Mouse (Mus musculus) midbrain, embryonic 10.5 days (tissue): Measurements from ENCODE around the gene Traf4. TPM values are rescaled to one million over a fixed set of nuclear protein-coding genes. Genes with fewer than 3 reads are reported as not detected.

Source experiments
- DNase-seq: peaks from one replicate; pipeline ENCODE4 v3.0.0-alpha.2; 2017; ENCODE audit warnings: low spot score
- H3K27ac ChIP-seq: fragments of 300-500 bp; sonication (generic); replicated peaks from 2 replicates; pipeline ENCODE4 v1.5.1; 2016; ENCODE audit warnings: mild to moderate bottlenecking
- H3K27me3 ChIP-seq: fragments of 300-500 bp; sonication (generic); 2 replicates; pipeline ENCODE4 v1.6.1; 2016; ENCODE audit warnings: low read depth, mild to moderate bottlenecking; ENCODE audit not compliant: poor library complexity, severe bottlenecking
- H3K36me3 ChIP-seq: fragments of 300-500 bp; sonication (generic); 2 replicates; pipeline ENCODE4 v1.6.1; 2016; ENCODE audit warnings: mild to moderate bottlenecking, moderate library complexity
- H3K4me1 ChIP-seq: fragments of 300-500 bp; sonication (generic); 2 replicates; pipeline ENCODE4 v1.6.1; 2016
- H3K4me3 ChIP-seq: fragments of 300-500 bp; sonication (generic); 2 replicates; pipeline ENCODE4 v1.5.1; 2016; ENCODE audit warnings: mild to moderate bottlenecking, moderate library complexity
- H3K9me3 ChIP-seq: fragments of 300-500 bp; sonication (generic); replicated peaks from 2 replicates; pipeline ENCODE4 v1.6.1; 2016; ENCODE audit warnings: mild to moderate bottlenecking
- WGBS: fragments of 180-500 bp; shearing (Covaris S2); methylation state at CpG from one replicate; pipeline ENCODE4 v1.1.7; 2016; 5-methylcytosine and 5-hydroxymethylcytosine counted together
- polyA plus RNA-seq: library from polyadenylated mRNA; unstranded; fragments of >200 nt; fragmentation: Nextera tagmentation; extraction: Ambion mirVana; gene quantifications from 2 replicates; pipeline ENCODE4 v1.2.1, GENCODE M21; 2016

The Traf4 gene
- polyA plus RNA-seq, 1 experiment from 2014 or later: 96.3 TPM

DNA sequence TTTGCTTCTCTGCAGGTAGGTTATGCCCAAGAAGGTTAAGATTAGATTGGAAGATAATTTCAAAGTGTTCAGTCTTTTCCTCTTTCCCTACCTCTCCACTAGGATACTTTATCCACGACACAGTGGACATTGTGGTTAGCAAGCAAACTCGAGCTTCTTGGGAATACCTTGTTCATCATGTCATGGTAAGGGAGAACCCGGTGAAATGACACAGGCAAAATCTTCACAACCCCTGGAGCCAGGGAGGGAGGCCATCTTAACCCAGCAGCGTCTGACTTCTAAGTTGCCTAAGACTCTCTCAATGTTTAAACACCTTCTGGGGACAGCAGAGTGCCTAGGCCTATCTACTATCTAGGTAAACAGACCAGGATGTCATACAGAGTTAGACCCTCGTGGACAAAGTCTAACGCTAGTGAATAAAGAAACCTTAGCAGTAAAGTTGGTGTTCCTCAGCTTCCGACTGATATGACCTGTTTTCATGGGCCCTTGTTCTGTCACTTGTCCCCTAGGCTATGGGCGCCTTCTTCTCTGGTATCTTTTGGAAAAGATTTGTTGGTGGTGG lies 14.1 kb upstream of the Traf4 start:
- 34% methylated on average over 8 of the region's 8 CpGs for WGBS
- H3K27ac ChIP-seq: peak overlapping the region; percentile 92

DNA sequence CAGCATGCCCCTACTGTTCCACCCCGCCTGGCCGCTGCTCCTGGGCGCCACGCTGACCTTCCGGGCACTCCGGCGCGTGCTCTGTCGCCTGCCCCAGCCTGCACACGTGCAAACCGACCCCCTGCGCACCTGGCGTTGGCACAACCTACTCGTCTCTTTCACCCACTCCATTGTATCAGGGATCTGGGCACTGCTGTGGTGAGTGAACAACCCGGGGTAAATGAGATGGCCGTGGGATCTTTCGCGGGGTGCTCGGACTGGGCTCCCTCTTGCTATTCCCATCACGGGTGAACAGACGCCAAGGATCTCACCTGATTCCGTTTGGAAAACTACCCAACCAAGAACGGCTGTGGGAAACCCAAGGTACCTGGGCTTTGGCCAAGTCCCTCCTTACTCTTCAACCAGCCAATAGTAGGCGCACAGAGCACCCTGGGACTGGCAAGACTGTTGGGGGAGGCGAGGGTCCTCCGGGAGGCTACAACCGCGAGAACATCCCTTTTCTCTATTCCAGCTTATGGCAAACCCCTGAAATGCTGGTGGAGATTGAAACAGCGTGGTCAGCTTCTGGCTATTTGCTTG lies 13.6 kb upstream of the Traf4 start:
- H3K4me1 ChIP-seq: peaks cover 72% of the 10 kb centered on the region
- WGBS: 1% methylated on average over 29 of the region's 29 CpGs
- peak overlapping the region; percentile 92 for H3K27ac ChIP-seq
- DNase-seq: peak; percentile 59
- H3K27me3 ChIP-seq: no peaks in the 10 kb centered on the region
- H3K36me3 ChIP-seq: peaks cover 37% of the 10 kb centered on the region
- peak overlapping the region; percentile 73 for H3K4me3 ChIP-seq
- no peaks in the 10 kb centered on the region for H3K9me3 ChIP-seq

More for the DNA sequence above, 14.1 kb upstream of the Traf4 start:
- peaks cover 37% of the 10 kb centered on the region for H3K36me3 ChIP-seq
- no peaks in the 10 kb centered on the region for H3K27me3 ChIP-seq
- no peaks in the 10 kb centered on the region for H3K9me3 ChIP-seq
- peak overlapping the region; percentile 73 for H3K4me3 ChIP-seq
- peaks cover 73% of the 10 kb centered on the region for H3K4me1 ChIP-seq
- no peak for DNase-seq

DNA sequence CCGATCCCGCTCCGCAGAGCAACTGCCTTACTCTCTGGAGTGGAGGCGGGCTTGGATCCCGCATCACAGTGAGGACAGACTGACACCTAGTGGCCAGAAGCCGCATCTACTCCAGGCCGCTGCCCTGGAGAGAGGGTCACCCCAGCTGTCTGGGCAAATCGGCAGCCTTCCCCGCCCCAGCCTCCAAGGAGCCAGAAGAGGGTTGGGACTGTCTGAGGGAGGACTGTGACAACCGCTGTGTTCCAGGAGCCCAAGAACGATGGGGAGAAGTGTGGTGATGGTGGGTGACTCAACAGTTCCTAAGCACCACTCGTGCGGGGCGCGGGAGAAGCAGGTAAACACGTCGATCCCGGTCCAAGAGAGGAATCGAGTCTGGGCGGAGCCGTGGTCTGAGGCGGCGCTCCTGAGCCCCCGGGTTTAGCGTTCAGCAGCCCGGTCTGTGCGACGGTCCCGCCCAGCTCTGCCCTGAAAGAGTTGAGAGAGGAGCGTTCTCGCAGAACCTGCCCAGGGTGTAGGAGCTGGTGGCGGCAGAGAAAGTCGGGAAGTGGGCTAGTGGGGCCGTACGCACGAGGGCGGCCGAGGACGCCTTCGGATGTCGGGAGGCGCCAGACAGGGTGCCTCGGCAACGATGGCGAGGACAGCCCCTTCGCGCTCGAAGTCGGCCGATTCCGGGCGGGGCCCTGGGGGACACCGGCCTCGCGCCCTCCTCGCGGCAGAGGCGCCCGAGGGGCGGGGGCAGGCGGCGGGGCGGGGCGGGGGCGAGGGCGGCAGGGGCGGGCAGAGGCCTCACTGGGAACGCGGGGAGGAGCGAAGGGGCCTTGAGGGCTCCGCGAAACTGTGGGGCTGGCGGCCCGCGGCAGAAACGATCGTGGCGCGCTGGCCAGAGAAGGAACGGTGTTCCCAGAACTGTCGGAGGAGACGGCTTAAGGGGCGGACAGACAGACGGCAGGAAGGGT lies 12.8 kb upstream of the Traf4 start:
- Histone ChIP-seq H3K4me1 (peaks cover 69% of the 10 kb centered on the region), H3K9me3 (no peaks in the 10 kb centered on the region), H3K27me3 (no peaks in the 10 kb centered on the region), H3K36me3 (peaks cover 37% of the 10 kb centered on the region), H3K27ac (peak overlapping the region; percentile 92), H3K4me3 (peak overlapping the region; percentile 73)
- peak; percentile 96 for DNase-seq
- under 1% methylated on average over 84 of the region's 84 CpGs for WGBS

DNA sequence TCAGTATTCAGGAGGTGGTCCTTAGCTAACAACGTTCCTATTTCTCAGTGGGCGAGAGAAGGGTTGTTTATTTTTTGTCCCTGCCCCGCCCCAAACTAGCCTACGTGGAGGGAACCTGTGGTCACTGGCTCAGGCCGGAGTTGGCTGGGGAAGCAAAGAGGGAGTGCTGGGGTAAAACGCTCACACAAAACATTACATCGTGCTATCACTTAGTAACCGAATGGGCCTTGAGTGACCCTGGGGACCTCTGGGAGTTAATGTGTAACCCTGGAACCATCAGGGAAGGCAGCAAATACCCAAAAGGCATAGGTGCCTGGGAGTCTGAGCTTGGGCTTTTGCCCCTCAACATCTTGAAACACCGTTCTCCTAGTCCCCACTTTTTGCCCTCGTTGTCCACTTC lies 12.0 kb upstream of the Traf4 start:
- no peaks in the 10 kb centered on the region for H3K9me3 ChIP-seq
- H3K4me1 ChIP-seq: peaks cover 69% of the 10 kb centered on the region
- no peak for DNase-seq
- H3K4me3 ChIP-seq: peak overlapping the region; percentile 73
- under 1% methylated on average over 10 of the region's 10 CpGs for WGBS
- H3K36me3 ChIP-seq: peaks cover 36% of the 10 kb centered on the region
- H3K27me3 ChIP-seq: no peaks in the 10 kb centered on the region
- H3K27ac ChIP-seq: peak overlapping the region; percentile 92

DNA sequence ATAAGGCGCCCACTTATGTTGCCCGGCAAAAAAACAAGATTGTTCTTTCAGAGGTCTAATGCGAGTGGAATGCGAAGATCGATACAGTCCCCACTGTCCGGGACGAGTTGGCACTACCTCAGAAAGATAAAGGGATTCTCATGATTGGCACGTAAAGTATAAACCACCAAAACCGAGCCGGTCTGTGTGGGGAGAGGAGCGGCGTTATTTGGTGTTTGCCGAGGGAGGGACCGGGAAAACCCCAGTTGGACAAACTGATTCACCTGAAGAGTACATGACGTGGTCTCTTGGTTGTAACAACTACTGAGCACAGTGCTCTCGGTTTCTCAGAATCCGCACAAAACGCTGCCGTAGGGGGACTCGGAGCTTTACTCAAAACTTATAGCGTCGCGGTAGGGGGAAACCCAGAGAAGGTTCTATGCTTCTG lies 11.5 kb upstream of the Traf4 start:
- Histone ChIP-seq H3K9me3 (no peaks in the 10 kb centered on the region), H3K27me3 (no peaks in the 10 kb centered on the region), H3K36me3 (peaks cover 31% of the 10 kb centered on the region), H3K27ac (peak overlapping the region; percentile 92), H3K4me1 (peaks cover 68% of the 10 kb centered on the region), H3K4me3 (peak overlapping the region; percentile 73)
- no peak for DNase-seq
- WGBS: 2% methylated on average over 23 of the region's 23 CpGs

DNA sequence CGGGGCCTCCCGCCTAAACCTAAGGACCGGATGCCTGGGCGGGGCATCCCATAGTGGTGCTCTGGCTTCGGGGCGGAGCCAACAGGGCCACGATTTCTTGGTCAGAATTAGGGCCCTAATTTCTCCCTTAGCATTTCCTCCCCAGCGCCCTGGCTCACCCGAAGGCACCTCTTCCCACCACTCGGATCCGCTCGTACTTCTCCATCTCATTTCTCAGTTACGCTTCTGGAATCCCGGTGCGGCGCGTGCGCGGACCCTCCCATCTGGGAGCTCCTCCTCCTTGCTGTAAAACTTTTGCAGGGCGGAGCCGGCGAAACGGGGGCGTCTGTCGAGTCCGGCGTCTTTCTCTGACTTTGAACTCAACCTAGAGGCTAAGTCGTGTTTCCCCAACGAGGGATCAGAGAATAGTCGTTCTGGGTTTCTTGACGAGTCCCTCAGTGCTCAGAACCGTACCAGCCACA lies 11.0 kb upstream of the Traf4 start, which contains the start of the genes Nek8 and Tlcd1:
TSS of gene Nek8 (minus strand) at position 274 of the 461 bp plus-strand sequence.
TSS of gene Tlcd1 (plus strand) at position 310 of the 461 bp plus-strand sequence.
- no peaks in the 10 kb centered on the region for H3K9me3 ChIP-seq
- peak within 1 kb of the TSS; percentile 73 for H3K4me3 ChIP-seq
- peaks cover 66% of the 10 kb centered on the region for H3K4me1 ChIP-seq
- WGBS: under 1% methylated on average over 32 of the region's 32 CpGs
- H3K27me3 ChIP-seq: no peaks in the 10 kb centered on the region
- peak within 1 kb of the TSS; percentile 92 for H3K27ac ChIP-seq
- peak; percentile 90 for DNase-seq
- peaks cover 26% of the 10 kb centered on the region for H3K36me3 ChIP-seq

DNA sequence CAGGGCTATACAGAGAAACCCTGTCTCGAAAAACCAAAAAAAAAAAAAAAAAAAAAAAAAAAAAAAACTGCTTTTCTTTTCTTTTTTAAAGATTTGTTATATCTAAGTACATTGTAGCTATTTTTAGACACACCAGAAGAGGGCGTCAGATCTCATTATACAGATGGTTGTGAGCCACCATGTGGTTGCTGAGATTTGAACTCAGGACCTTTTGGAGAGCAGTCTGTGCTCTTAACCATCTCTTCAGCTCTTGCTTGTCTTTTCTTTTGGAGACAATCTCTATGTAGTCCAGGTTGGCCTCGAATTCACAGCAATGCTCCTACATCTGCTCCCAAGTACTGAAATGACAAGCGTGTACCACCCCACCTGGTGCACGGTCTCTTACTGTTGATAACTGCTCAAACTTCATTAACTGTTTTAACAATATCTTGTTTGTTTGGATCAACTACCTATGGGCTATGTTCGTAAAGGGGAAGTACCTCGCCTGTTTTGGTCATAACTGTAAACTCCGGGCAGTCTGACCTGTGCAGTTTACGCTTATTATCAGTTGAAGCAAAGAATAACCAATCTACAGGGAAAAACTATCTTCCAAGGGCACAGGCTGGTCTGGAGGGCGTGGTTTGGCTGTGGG lies 10.5 kb upstream of the Traf4 start:
- no peak for DNase-seq
- H3K4me1 ChIP-seq: peaks cover 60% of the 10 kb centered on the region
- peak overlapping the region; percentile 92 for H3K27ac ChIP-seq
- H3K9me3 ChIP-seq: no peaks in the 10 kb centered on the region
- H3K36me3 ChIP-seq: peaks cover 20% of the 10 kb centered on the region
- H3K27me3 ChIP-seq: no peaks in the 10 kb centered on the region
- WGBS: 7% methylated on average over 9 of the region's 10 CpGs
- peak overlapping the region; percentile 73 for H3K4me3 ChIP-seq

DNA sequence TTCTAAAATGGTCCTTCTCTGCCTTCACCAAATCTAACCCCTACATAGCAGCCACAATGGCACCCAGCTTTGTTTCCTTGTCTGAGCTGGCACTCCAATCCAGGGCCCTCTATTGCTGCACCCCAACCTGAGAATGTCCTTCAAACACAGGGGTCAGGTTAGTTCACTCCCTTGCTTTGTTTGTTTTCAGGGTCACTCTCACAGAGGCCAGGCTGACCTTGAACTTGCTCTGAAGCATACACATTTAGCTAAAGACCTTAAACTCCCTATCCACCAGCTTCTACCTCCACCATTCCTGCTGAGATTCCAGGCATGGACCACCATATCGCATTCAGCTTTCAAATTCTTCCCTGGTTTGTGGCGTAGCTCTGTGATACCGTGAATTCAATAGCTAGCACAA lies 9.1 kb upstream of the Traf4 start:
- Histone ChIP-seq H3K36me3 (peaks cover 6% of the 10 kb centered on the region), H3K4me1 (peaks cover 46% of the 10 kb centered on the region), H3K4me3 (no peak overlapping the region), H3K27me3 (no peaks in the 10 kb centered on the region), H3K27ac (no peak overlapping the region), H3K9me3 (no peaks in the 10 kb centered on the region)
- no peak for DNase-seq
- WGBS: 90% methylated on average over 3 of the region's 3 CpGs

DNA sequence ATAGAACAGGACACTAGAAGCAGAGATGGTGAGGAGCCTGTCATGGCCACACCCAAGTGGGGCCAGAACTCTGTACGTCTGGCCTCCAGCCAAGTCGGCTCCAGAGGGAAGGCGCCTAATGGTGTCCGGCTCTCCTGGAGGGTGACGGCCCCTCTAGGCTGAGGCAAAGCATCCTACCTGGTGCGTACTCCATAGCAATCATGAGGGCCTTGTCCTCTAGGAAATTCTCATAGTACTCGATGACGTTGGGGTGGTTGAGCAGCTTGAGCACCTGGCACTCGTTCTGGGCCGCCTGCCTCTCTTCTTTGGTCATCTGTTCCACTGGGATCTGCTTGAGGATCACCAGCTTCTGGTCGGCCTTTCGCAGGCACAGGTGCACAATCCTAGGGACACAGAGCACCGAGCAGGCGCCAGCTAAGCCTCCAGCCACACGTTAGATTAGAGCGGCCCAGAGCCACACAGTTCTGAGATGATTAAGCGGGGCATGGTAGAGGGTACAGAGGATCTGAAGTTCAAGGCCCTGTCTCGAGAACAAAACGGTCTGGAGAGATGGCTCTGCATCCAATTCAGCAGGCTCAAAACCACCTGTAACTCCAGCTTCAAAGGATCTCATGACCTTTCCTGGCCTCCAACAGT lies 7.5 kb upstream of the Traf4 start:
- no peaks in the 10 kb centered on the region for H3K9me3 ChIP-seq
- no peak overlapping the region for H3K27ac ChIP-seq
- H3K4me1 ChIP-seq: peaks cover 33% of the 10 kb centered on the region
- H3K27me3 ChIP-seq: 0 out of 2 replicates have a peak, but pooled peaks cover 2% of the 10 kb centered on the region
- H3K36me3 ChIP-seq: no peaks in the 10 kb centered on the region
- WGBS: 89% methylated on average over 19 of the region's 19 CpGs
- DNase-seq: no peak
- H3K4me3 ChIP-seq: no peak overlapping the region

DNA sequence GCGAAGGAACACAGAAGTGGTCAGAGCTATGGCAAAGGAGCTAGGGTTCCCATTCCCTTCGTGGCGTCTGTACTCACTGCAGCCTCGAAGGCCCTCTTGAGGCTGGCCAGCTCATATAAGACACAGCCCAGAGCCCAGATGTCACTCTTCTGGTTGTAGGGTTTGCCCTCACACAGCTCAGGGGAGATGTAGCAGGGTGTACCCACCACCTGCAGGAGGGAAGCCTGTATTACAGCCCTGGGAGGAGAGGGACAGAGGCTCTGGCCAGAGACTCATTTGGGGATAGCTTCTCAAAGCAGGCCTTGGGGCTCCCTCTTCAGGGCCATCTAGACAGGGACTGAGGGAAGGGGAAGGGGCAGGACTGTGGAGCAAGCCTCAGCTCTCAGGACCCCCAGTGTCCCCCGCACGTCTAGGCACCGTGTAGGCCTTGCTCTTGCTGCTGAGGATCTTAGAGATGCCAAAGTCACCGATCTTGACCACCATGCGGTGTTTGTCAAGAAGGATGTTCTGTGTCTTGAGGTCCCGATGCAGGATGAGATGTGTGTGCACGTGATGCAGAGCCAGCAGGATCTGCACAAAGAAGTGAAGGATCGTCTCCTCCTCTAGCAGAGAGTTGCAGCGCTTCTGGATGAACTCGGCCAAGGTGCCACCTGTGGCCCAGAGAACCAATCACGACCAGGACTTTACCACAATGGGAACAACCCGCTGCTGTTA lies 6.8 kb upstream of the Traf4 start:
- Histone ChIP-seq H3K4me1 (peaks cover 28% of the 10 kb centered on the region), H3K9me3 (no peaks in the 10 kb centered on the region), H3K27me3 (peaks cover 9% of the 10 kb centered on the region; the same call in 1 of the 2 replicates), H3K36me3 (no peaks in the 10 kb centered on the region), H3K27ac (no peak overlapping the region), H3K4me3 (no peak overlapping the region)
- WGBS: 77% methylated on average over 16 of the region's 16 CpGs
- no peak for DNase-seq

DNA sequence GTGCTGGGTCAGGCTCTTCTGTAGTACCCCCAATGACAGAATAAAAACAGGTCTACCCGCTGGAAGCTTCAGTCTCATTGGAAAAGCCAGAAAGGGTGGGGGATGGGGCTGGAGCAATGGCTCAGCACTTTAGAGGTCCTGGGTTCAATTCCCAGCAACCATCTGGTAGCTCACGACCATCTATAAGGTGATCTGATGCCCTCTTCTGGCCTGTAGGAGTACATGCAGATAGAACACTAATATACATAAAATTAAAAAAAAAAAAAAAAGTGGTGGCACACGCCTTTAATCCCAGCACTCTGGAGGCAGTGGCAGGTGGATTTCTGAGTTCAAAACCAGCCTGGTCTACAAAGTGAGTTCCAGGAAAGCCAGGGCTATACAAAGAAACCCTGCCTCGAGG lies 5.9 kb upstream of the Traf4 start:
- peaks cover 18% of the 10 kb centered on the region; the same call in 1 of the 2 replicates for H3K27me3 ChIP-seq
- no peak overlapping the region for H3K27ac ChIP-seq
- H3K4me3 ChIP-seq: no peak overlapping the region
- H3K36me3 ChIP-seq: no peaks in the 10 kb centered on the region
- H3K9me3 ChIP-seq: no peaks in the 10 kb centered on the region
- no peak for DNase-seq
- 67% methylated on average over 4 of the region's 4 CpGs for WGBS
- H3K4me1 ChIP-seq: peaks cover 25% of the 10 kb centered on the region
